Mouse (Mus musculus): ENCODE results near the gene Ctsw.
A peak's percentile ranks its signal among the peaks of the same experiment; 100 is the strongest.

DNA sequence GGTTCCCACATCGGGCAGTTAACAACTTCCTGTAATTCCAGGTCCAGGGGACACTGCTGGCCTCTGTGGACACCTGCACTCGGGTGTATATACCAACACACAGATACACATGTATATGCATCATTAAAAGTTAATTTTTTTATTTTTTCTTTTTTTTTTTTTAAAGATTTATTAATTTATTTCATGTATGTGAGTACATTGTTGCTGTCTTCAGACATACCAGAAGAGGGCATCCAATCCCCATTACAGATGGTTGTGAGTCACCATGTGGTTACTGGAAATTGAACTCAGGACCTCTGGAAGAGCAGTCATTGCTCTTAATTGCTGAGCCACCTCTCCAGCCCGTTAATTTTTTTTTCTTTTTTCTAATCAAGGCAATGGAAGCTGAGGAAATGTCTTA is 4.5 kb upstream of the Ctsw start:
- TF ChIP-seq CTCF (conservative IDR thresholded peaks at IDR 0.05; ENCODE audit: low read length) (peak; percentile 7; the same call in 1 of the 2 replicates), NANOG (IDR thresholded peaks at IDR 0.05; ENCODE audit: borderline replicate concordance, low read length) (no peak)
